ENCODE assay signal across 20 mouse cellular contexts in genomic region chr6:119017498-119017897, GRCm38 (mm10).
"Had no signal": no experiment of that assay in that cellular context is flagged by ENCODE, and none has a peak within 500 bp of the region (broad histone marks: within the 10 kb centered on the region; RNA-seq: fewer than 3 reads in every experiment).

No protein-coding gene starts in this region.

- H3K9ac ChIP-seq: liver, embryonic 12.5 days; liver, embryonic 15.5 days; lung, embryonic 15.5 days; midbrain, embryonic 13.5 days; neural tube, embryonic 12.5 days; neural tube, embryonic 15.5 days; stomach, embryonic 15.5 days had no signal

- H3K36me3 ChIP-seq: liver, embryonic 12.5 days; liver, embryonic 15.5 days; lung, embryonic 15.5 days; midbrain, embryonic 10.5 days; midbrain, embryonic 13.5 days; neural tube, embryonic 12.5 days; neural tube, embryonic 15.5 days; stomach, embryonic 15.5 days had no signal

- H3K9me3 ChIP-seq: liver, embryonic 12.5 days; liver, embryonic 15.5 days; lung, embryonic 15.5 days; megakaryocyte, embryonic 14.5 days; midbrain, embryonic 10.5 days; midbrain, embryonic 13.5 days; neural tube, embryonic 12.5 days; neural tube, embryonic 15.5 days; stomach, embryonic 15.5 days had no signal

- H3K27ac ChIP-seq: liver, embryonic 15.5 days; lung, embryonic 15.5 days; midbrain, embryonic 10.5 days; midbrain, embryonic 13.5 days; neural tube, embryonic 12.5 days; neural tube, embryonic 15.5 days; stomach, embryonic 15.5 days had no signal

- ATAC-seq: liver, embryonic 12.5 days; midbrain, embryonic 13.5 days had no signal

- H3K4me2 ChIP-seq: liver, embryonic 12.5 days; liver, embryonic 15.5 days; lung, embryonic 15.5 days; midbrain, embryonic 13.5 days; neural tube, embryonic 12.5 days; neural tube, embryonic 15.5 days; stomach, embryonic 15.5 days had no signal

- H3K4me3 ChIP-seq: liver, embryonic 12.5 days; liver, embryonic 15.5 days; lung, embryonic 15.5 days; megakaryocyte, embryonic 14.5 days; midbrain, embryonic 10.5 days; midbrain, embryonic 13.5 days; neural tube, embryonic 12.5 days; neural tube, embryonic 15.5 days; stomach, embryonic 15.5 days had no signal

- DNase-seq: kidney, adult 11 months; kidney, adult 9 months; kidney, postnatal 14 days; kidney, postnatal 4 days; liver; lung, postnatal 10 days; lung, postnatal 36 days; right cerebral cortex, adult 18-20 months; right cerebral cortex, postnatal 14 days; right cerebral cortex, postnatal 4 days; thymus, postnatal 25 days had no signal

- H3K27me3 ChIP-seq: liver, embryonic 12.5 days; liver, embryonic 15.5 days; lung, embryonic 15.5 days; midbrain, embryonic 13.5 days; neural tube, embryonic 12.5 days; neural tube, embryonic 15.5 days; stomach, embryonic 15.5 days had no signal
